Mouse (Mus musculus) gastrocnemius, adult 18-20 months (tissue): ENCODE measurements around the gene Atxn1. TPM values are rescaled to one million over a fixed set of nuclear protein-coding genes. Genes with fewer than 3 reads are reported as not detected.
A peak's percentile ranks its signal among the peaks of the same experiment; 100 is the strongest.

ENCODE experiments used
- DNase-seq: peaks from one replicate; pipeline ENCODE4 v3.0.0; 2021; ENCODE audit warnings: low spot score
- total RNA-seq, 2 experiments: library from RNA; stranded (reverse); gene quantifications; 2 replicates each; pipeline ENCODE4 v1.2.3; 2021

The Atxn1 gene
- total RNA-seq, 2 experiments from 2014 or later, result 38.7 to 51.0 TPM

DNA sequence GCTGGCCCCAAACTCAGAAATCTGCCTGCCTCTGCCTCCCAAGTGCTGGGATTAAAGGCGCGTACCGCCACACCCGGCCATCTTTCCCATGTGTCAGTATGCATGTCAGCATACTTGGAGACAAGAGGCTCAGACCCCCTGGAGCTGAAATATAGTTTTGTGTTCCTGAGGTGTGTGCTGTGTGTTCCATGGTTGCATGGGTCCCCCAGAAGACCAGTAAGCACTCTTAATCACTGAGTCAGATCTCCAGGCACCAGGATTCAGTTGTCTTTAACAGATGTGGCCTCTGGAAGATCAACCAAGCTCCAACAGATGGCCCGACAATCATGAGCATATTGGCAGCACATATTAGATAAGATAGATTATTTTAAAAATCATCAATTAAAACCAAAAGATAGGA lies 62.4 kb downstream of the Atxn1 start:
- DNase-seq, result no peak

DNA sequence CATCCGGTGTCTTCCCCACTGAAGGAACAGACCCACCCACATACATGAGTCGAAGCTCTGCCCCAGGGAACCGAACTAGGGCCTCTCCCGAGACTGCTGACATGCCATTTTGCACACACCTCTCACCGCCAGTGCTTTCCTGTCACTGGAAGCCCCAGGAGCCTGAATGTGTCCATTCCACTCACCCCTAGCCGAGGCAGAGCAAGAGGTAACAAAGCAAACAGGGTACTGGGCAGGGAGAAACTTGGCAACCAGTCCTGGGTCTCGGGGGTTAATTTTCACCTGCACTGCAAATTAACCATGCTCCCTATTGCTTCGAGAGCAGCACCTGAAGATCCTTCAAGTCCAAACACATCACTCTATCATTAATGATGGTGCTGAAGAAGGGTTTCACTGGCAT lies 64.0 kb downstream of the Atxn1 start:
- DNase-seq, result no peak

DNA sequence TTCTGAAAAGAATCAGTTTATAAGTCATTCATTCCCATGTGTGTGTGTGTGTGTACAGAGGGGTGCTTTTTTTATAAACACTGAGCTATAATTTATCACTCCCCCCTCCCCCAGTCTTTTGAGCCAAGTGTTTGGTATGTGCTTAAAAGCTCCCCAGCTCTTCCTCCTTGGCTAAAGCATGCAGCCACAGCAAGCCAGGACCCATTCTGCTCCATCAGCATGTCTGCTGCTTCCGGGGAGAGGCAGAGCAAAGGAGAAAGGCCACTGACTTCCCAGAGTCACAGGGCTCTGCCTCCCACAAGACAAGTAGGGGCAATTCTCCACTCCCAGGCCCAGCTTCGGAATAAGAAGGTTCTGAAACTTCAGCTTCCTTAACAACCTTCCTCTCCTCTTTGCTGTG lies 67.2 kb downstream of the Atxn1 start:
- no peak for DNase-seq

DNA sequence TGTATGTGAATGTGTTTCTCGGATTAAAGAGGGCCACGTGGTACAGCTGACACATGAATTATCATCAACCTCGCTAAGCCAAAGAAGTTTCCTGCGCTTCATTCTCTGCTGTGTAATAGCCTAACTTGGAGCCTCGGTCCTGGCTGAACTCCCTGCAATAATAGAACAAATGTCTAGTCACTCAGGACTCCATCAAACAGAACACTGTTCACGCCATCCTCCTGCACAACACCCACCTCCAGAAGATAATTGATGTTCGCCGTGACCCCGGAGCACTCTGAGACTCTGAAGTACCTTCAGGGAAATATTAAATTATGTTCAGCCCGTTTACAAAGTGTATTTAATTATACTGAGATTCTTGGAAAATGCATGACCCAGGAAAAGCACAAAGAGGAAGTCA lies 70.0 kb downstream of the Atxn1 start:
- no peak for DNase-seq

DNA sequence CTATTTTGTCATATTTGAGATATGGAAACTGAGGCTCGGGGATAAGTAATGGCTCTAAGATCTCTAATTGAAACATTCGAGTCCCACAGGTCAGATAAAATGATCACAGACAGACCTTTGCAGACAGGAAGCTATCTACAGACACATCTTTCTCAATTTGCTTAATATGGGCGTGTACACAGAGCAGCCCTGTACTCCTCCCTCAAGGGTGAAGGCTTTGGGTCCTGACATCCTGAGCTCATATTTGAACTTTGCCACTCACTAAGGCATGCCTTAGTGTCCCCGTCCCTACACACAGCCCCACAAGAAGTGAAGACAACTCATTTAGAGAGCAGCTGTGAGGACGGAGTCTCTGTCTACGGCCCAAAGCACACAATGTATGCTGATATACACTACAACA lies 70.6 kb downstream of the Atxn1 start:
- no peak for DNase-seq

DNA sequence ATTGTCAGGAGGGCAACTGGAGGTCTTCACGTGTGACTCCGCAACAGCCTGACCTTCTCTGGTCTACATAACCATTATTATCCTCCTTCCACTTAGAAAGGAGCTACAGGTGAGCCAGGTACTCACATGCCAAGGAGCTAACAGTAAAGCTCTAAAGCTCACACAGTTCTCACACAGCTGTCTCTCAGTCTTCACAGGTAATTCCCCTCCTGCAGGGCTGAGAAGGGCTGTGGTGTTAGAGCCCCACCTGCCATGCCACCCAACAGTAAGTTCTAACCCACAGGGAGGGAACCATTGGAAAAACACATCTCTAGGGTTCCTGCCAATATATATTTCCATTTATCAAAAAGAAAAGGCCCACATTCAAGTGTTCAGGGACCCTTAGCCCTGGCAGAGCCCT lies 73.7 kb downstream of the Atxn1 start:
- DNase-seq, result no peak

DNA sequence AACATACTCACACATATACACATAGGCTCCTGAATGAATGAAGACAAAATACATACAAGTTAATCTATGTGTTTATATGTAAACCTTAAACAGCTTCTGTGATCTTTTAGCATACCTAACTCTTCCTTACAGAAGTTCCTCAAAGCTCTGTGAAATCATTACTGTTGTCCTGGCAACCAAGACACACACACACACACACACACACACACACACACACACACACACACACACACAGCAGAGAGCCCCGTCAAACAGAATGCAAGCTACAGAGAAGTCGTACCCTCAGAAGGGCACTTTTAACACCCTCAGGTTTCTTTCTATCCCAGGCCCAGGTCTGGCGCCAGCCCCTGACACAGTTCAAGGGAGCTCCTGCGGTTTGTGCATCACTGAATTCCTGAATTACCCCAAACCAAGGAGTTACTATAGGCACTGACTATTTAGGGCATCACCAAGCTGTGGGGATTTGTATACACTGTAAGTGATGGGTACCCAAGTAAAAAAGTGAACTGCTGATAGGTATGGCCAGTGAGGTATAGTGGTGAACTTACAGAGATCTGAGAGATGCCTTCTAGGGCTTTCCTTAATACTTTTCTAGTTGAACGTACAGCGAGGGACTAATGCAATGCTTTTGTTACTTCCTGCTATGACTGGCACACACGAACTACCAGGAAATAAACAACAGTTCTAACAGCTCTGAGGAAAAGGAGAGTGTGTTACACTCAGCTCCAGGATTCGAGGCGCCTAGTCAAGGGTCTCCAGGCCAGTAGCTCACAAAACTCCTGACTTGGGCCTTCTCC lies 75.7 kb downstream of the Atxn1 start:
- DNase-seq, result no peak

DNA sequence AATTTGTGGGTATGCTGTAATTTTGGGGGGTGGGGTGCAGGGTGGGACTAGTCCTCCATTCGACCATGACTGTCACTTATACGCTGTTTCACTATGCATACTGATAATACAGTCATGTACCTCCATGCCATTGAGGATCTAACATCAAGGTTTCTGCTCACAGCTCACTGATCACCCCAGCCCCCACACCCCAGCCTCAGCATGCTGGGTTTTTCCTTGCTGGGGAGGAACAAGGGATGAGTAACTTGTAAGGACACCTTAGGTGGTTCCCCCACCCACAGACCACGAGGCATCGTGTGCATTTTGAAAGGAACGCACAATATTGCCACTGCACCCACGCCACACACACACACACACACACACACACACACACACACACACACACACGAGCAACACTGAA lies 79.9 kb downstream of the Atxn1 start:
- DNase-seq, result no peak

DNA sequence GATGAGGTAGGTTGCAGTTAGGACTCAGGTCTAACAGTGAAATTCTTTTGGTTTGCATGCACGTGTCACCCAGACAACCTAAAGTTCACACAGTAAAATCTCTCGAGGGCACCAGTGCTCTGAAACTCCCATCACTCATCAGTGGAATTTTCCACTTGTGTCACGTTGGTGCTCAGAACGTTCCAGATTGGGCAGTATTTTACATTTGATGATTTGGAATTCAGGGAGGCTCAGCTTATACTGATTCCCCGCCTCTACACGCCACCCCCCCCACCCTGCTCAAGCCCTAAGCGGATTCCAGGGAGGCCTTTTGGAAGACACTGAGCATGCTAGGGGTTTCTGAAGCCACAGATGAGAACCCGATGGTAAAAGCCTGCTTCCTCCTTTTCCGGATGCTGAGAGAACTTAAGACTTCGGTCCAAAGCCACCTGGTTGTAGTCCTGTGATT lies 81.0 kb downstream of the Atxn1 start:
- DNase-seq, result no peak

DNA sequence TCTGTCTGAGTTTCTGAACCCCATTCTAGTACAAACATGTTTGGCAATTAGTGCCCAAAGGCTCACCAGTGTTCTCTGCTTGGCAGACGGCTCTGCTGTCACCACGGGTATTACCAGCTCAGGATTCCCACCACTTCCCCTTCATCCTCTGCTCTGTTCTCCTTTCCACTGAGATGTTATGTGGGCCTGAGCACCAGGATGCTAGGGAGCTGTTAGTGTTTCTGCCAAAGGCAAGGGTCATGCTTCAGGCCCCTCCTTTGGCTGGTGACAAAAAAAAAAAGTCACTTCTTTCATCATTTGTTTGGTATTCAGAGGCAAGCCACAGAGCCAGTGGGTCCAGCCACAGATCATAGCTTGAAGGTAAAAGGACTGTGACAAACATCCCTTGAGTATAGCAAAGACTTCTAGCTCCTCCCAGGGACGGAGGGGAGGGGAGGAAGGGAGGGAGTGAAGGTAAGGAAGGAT lies 81.8 kb downstream of the Atxn1 start:
- no peak for DNase-seq

DNA sequence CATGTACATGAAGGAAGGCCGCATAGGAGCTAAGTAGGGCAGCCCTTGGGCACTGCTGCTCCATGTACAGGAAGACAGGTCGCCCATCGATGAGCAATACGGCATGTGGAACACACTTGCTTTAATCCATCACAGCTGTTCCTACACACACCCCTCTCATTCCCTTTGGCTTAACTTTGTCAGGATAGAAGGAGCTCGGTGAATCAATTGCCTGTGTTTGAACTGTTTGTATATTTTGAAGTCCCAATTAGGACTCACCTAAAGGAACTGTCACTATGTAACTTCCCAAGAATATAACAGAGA lies 84.3 kb downstream of the Atxn1 start:
- DNase-seq, result no peak

DNA sequence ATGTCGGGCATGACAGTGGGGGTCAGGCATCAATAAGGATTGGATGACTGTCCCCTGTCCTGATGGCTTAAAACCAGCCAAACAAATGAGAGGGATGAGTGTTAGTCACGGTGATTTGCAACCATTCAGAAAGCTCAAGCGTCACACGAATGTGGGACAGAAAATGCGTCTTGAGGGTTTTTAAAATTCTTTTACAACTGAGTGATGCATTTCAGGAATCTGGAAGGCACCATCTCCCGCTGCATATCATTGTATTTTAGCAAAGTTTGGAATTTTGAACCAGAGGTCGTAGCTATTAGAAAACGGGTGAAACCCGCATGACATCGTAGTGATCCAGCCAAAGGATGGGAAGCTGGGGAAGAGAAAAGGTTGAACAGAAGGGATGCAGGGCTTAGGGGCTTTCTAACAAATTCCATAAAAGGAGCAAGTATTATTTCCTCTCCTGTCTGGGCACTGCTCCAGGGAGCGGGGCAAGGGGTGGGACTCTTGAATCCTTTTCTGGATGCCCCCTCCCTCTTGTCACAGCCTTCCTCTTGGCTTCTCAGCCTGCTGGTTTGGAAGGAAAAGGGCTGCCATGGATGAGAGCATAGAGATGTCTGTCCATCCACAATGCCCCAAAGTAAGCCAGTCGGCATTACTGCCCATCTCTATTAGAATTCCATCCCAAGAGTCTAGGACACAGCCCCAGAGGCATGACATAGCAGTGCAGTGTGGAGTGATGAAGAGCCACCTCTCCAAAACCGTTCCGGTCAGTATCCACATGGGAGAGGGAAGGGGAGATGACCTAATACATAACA lies 84.9 kb downstream of the Atxn1 start:
- no peak for DNase-seq

DNA sequence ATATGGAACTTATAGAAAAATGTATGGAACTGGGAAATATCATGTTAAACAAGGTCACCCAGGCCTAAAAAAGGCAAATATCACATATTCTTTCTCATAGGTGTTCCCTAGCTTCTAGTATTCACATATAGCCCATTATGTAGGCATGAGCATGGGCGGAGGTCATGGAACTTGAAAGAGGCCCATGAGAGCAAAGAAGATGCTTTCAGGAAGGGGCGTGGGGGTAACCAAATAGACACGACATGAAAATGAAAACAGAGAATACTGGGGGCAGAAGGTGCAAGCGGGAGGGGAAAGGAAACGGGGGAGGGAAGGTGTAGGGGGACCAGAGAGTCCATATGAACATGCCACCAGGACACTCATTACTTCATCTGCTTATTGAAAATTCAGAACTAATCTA lies 87.9 kb downstream of the Atxn1 start:
- no peak for DNase-seq

DNA sequence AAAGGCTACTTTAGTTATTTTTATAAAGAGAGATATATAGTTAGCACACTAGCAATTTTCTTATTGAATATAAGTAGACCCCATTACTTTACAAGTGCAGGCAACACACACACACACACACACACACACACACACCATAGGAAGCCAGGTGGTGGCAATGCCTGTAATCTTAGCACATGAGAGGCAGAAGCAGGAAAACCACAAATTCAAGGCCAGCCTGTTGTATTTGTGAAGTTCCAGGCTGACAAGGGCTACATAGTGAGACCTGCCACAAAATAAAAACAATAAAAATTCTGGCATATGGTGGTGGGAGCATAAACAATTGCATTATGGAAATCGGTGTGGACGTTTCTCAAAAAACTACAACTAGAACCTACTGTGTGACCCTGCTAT lies 88.4 kb downstream of the Atxn1 start:
- DNase-seq, result no peak

DNA sequence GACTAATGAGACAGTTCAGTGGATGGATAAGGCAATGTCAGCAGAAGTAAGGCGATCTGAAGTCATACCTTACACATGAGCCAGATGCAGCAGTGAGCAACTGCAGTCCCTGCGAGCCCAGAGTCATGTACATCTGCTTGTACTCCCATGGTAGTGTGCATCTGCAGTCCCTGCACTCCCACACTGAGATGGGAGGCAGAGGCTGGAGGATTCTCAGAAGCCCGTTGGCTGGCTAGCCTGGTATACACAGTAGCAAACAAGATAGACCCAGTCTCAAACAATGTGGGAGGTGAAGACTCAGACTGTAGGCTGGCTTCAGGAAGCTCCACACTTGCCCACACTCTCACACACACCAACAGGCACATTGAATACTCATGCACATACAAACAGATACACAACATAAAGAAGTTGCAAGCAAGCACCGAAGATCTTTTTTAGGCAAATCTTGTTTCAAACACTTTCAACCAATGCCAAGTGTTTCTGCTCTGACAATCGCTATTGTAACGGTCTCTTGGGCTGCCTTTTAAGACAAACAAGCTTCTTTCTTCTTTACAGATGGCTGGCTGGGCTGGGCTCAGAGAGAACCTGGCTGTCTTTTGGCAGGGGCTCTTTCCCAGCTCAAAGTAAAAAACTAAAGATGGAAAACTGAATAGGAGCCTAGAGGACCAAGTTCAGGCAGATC lies 89.0 kb downstream of the Atxn1 start:
- no peak for DNase-seq

DNA sequence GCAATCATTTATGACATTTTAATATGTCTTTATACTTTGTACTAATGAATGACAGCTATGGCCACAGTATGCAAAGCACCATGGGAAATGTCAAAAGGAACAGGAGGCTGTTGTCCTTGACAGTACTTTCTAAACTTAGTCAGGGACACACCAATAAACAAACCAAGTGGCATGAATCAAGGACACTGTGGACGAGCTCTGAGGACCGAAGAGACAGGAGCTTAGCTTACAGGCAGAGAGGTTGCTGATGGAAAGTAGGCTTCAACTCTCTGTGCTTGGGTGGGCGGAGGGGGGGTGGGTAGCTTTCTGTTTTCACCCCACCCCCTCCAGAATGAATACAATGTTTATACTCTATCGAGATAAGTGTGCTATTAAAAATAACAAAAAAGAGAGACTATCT lies 90.6 kb downstream of the Atxn1 start:
- no peak for DNase-seq

DNA sequence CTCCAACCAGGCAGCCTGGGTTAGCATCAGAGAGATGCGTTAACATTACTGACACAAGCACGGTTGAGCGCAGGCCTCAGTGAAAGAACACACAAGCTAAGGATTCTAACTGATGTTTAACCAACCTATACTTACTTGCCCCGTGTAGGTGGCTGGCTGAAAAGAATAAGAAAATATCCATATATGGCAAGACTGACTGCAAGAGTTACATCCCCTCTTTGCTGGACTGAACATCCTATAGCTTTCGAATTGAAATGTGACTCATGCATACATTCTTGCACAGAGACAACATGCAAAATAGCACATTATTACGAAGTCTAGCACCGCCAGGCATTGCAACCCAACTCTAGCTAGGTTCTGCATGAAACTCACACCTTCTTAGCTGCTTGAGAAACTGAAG lies 91.8 kb downstream of the Atxn1 start:
- no peak for DNase-seq

DNA sequence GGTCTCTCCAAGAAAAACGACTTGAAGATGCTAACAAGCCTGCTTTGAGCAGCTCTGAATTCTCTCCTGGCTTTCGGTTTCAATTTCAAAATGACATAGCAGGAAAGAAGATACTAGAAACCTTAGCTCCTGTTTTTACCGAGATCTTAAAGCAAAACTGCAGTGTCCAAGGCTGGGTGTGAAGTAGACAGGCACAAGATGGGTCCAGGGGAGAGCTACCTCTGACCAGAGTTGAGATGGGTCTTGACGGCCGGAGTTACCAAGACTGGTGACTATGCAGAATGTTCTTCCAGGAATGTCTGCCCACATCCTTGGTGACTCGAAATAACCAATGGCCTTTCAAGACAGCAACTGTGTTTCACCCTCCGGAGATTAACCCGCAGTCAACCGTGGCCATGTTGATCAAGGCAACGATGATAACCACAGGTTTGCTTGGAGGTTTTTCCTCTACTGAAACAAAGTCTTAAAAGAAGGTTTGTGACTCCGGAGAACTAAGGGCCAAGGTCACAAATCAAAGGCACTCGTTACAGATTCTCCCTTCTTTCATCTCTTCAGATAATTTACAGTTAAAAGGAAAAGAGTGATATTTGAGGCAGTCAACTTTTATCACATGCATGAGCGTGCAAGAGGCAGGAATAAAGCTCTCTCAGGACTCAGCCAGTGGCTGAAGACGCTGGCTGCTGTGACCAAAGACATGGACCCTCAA lies 92.6 kb downstream of the Atxn1 start:
- peak; percentile 40 for DNase-seq

DNA sequence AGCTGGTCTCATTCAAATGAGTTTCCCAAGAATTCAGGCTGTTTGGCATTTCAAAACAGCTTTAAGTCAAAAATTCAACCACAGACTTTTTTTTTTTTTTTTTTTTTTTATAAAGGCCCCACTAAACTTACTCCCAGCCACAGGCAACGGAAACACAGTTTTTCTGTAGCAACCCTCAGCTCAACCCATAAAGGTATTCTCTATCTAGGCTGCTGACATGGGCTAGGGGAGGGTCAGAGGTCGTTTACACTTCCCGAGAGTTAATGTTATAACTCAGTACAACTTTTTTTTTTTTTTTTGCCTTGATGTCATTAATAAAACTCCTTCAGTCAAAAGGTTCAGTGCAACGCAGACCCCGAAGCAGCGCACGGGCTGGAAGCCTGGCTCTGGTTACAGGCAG lies 93.3 kb downstream of the Atxn1 start:
- DNase-seq, result no peak

DNA sequence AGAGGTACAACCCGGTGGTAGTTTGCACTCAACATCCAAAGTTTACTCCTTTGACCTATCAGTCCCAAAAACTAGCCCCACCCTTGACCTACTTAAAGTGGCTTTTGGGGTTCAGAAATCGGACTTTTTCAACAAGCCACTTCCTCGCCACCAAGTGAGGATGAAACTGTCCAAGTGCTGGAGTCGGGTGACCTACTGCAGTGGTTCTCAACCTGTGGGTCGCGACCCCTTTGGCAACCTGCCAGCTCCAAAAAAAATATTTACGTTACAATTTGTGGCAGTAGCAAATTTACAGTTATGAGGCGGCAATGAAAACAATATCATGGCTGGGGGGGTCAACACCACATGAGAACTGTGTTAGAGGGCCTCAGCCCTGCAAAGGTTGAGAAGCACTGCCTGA lies 95.9 kb downstream of the Atxn1 start:
- no peak for DNase-seq

DNA sequence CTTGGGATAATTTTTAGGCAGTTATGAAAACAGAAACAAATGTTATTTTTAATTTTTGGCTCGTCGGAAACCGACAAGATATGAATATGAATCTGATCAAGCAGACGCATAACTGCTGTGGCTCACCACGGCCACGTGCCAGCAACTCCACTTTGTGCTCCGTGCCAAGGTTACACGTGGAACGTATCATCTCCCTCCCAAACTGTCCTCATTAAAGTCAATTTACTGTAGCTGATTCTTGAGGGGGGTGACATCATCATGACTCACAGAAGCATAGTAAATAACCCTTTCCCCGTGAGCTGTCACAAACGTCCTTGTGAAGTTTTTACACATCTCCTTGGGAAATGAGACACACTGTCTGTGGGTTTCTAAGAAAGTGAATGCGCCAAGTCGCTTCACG lies 97.5 kb downstream of the Atxn1 start:
- peak; percentile 29 for DNase-seq
